Mouse (Mus musculus): Measurements from ENCODE around the gene 4933428G20Rik. TPM values are rescaled to one million over a fixed set of nuclear protein-coding genes. Genes with fewer than 3 reads are reported as not detected.

Gene 4933428G20Rik
- polyA plus RNA-seq, 1 experiment from 2014 or later, result not detected

DNA sequence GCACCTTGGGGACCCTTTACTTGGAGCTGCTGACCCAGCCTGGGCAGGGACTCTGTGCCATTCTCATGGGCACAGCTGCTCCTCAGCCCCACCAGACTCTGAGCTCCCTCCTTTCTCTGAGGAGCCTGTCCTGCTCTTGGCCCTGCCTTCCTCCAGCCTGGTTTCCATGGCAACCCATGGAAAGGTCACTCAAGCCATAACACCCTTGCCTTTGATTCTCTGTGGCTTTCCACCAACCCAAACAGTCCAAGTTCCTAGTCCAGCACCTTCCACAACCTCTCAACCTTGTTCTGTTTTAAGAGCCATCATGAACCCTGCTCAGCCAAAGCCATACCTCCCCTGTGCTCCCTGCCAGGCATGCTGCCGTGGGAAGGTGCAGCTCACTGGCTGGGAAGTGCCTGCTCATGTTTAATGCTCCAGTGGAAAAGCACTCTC is 23.7 kb upstream of the 4933428G20Rik start:
- H3K27ac ChIP-seq, result no peak overlapping the region
- H3K36me3 ChIP-seq (ENCODE audit: inconsistent target), result no peaks in the 10 kb centered on the region
- no peaks in the 10 kb centered on the region for H3K79me2 ChIP-seq (ENCODE audit: inconsistent target)
- H3K4me3 ChIP-seq (ENCODE audit: inconsistent target), result no peak overlapping the region
- 71% methylated on average over 1 of the region's 1 CpGs for WGBS (ENCODE audit: missing documents)

DNA sequence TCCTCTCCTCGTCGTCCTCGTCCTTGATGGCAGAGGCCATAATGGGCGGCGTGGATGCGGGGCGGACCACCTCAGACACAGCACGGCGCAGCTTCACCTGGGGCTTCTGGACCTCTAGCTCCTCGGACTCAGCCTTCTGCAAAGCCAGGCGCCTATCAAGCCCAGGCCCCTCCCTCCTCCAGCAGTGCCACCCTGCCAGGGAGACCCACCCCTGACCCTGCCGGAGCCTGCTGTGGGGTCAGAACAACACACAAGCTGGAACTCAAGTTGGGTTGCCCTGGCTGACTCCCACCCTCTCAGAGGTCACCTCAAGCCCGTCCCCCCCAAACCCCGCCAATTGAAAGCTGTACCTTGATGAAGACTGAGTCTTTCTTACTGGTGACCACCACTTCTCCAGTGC is 23.0 kb upstream of the 4933428G20Rik start:
- Histone ChIP-seq H3K27ac (no peak overlapping the region), H3K4me3 (ENCODE audit: inconsistent target) (no peak overlapping the region), H3K79me2 (ENCODE audit: inconsistent target) (no peaks in the 10 kb centered on the region), H3K36me3 (ENCODE audit: inconsistent target) (no peaks in the 10 kb centered on the region)
- 86% methylated on average over 14 of the region's 14 CpGs for WGBS (ENCODE audit: missing documents)

DNA sequence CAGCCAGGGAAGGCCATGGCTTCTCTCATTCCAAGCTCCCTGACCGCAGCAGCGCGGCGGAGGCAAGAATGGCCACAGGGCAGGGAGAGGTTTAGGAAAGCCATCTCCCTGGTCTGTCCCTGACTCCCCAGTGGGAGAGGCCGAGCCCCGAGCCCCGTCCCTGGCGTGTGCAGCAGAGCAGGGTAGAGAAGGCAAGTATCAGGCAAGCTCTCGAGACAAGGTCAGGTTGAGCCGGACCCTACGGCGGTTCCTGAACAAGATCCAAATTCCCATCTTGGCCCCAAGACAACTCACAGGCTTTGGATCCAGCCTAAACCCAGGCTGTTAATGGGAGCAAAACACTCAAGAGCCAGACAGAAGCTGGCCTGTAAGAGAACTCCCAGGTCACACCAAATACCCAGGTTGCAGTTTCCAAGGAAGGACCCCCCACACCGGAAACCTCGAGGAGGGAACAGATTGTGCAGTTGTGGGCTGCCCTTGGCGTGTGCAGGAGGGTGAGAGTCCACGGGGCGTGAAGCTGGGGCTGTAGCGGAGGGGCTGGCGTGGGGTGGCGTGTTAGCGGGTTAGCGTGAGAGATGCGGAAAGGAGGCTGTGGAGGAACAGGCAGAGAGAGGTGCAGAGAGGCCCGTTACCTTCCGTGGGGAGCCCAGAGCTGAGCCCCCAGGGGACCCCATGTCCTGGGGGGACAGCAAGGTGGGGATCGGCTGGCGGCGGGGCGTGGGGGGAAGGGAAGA is 21.8 kb upstream of the 4933428G20Rik start:
- WGBS (ENCODE audit: missing documents), result 88% methylated on average over 29 of the region's 29 CpGs
- Histone ChIP-seq H3K4me3 (ENCODE audit: inconsistent target) (no peak overlapping the region), H3K79me2 (ENCODE audit: inconsistent target) (no peaks in the 10 kb centered on the region), H3K27ac (no peak overlapping the region), H3K36me3 (ENCODE audit: inconsistent target) (no peaks in the 10 kb centered on the region)

DNA sequence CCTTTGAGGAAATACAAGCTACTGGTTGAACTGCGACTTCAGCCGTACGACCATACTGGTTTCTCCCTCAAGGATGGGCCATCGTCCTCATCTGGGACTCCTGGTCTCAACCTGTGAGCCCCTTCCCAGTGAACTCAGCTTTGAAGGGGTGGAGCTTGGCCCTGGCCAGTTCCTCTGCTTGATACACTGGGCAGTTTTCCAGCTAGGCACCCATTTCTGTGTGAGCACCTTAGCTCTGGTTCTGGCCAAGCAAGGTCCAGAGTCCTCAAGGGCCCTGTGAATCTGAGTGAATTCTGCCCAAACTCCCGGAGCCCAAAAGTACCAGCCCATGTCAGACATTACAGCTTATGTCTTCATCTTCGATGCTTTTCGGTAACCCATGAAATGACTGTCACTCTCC is 20.4 kb upstream of the 4933428G20Rik start:
- Histone ChIP-seq H3K79me2 (ENCODE audit: inconsistent target) (no peaks in the 10 kb centered on the region), H3K36me3 (ENCODE audit: inconsistent target) (no peaks in the 10 kb centered on the region), H3K4me3 (ENCODE audit: inconsistent target) (no peak overlapping the region), H3K27ac (no peak overlapping the region)
- 95% methylated on average over 7 of the region's 7 CpGs for WGBS (ENCODE audit: missing documents)

DNA sequence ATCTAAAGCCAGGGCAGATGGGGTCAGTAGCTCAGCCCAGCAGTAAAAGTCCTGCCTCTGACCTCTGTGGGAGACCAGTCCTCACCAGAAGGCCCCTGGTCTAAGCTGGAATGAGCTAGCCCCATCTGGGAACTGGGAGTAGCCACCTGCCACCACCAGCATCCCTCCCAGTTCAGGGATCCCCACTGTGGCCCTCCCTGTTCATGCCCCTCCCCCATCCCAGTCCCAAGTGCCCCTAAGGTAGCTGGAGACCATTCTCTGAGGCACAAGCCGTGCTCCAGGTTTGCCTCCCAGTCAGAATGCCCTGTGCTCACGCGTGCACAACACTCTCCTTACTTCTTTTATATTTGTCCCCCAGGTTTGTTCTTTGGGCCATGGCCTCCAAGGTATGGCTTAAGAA is 12.9 kb upstream of the 4933428G20Rik start:
- no peak overlapping the region for H3K4me3 ChIP-seq (ENCODE audit: inconsistent target)
- H3K79me2 ChIP-seq (ENCODE audit: inconsistent target), result no peaks in the 10 kb centered on the region
- H3K27ac ChIP-seq, result no peak overlapping the region
- 89% methylated on average over 3 of the region's 3 CpGs for WGBS (ENCODE audit: missing documents)
- no peaks in the 10 kb centered on the region for H3K36me3 ChIP-seq (ENCODE audit: inconsistent target)

DNA sequence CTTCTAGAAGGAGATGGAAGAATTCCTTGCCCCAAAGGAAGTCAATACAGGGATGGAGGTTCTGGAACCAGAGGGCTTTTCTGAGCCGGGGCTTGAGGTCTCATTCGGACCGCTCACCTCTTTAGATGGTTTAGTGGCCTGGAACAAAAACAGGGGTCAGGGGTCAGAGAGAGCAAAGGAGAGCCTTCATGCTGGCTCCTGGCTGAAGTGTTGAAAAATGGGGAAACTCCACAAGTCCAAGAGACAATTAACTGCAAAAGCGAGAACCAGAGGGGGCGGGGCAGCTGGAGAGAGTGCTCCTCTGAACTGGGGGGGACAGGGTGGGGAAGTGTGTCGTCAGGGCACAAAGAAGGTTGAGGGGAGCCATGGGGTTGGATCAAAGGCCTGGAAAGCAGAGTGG is 12.4 kb upstream of the 4933428G20Rik start:
- H3K36me3 ChIP-seq (ENCODE audit: inconsistent target), result no peaks in the 10 kb centered on the region
- peak overlapping the region; percentile 61 for H3K27ac ChIP-seq
- peak overlapping the region; percentile 31 for H3K4me3 ChIP-seq (ENCODE audit: inconsistent target)
- 86% methylated on average over 6 of the region's 6 CpGs for WGBS (ENCODE audit: missing documents)
- no peaks in the 10 kb centered on the region for H3K79me2 ChIP-seq (ENCODE audit: inconsistent target)

DNA sequence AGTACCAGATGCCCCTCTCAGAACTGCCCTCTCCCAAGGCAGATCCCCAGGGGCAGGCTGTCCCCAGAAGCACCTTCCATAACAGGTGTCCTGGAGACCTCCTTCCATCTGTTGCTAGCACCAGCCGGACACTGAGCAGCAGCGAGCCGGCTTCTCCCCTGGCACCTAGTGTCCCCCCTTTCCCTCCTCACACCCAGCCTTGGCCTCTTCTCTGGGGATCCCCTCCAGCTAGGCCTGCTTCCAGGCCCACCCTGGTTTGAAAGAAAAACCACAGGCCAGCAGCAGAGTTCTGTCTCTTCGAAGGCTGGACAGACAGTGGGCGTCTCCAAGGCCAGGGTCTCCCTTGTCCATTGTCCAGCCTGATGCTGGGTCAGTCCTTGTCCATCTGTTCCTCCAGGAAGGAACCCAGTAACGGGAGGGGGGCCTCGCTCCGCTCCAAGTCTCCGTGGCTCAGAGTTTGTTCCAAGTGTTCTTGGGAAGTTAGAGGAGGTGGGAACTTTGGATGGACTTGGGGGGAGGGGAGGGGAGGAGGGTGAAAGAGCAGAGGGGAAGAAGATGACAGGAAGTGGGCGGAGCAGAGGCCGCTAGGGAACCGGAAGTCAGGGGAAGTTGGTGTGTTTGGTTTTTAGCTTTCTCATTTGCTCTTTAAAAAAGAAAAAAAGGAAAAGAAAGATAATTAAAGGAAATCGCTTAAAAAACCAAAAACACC is 11.7 kb upstream of the 4933428G20Rik start:
- Histone ChIP-seq H3K36me3 (ENCODE audit: inconsistent target) (no peaks in the 10 kb centered on the region), H3K27ac (peak overlapping the region; percentile 61), H3K4me3 (ENCODE audit: inconsistent target) (peak overlapping the region; percentile 31), H3K79me2 (ENCODE audit: inconsistent target) (no peaks in the 10 kb centered on the region)
- 26% methylated on average over 13 of the region's 13 CpGs for WGBS (ENCODE audit: missing documents)

DNA sequence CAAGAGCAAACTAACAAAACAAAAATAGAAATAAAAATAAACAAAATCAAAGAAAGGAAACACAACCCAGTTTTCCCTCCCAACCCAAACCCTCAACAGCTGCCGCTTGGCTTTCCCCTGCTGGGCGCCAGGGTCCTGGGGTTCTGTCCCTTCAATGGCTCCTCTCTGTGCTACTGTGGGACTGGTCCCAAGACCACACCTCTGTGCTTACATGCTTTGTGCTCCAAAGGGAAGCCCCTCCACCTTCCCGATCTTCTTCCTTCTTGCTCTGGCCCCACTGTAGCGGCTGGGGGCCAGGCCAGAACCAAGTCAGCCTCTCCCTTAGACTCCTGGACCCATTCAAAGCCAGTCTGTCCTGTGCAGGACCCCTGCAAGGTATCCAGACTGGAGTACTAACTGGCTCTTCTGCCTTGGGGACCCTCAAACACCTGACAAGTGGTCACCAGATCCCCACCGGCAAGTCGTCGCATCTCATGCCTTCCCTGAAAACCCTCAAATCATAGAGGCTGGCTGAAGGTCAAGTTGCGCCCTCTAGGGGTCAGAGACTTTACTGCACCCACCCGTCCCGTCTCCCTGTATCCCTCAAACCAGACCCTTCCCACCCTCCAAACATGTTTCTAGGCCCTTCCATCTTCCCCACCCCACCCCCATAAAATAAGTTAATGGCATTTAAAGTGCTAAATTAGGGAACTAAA is 11.0 kb upstream of the 4933428G20Rik start:
- no peaks in the 10 kb centered on the region for H3K36me3 ChIP-seq (ENCODE audit: inconsistent target)
- H3K4me3 ChIP-seq (ENCODE audit: inconsistent target), result peak overlapping the region; percentile 31
- peak overlapping the region; percentile 61 for H3K27ac ChIP-seq
- WGBS (ENCODE audit: missing documents), result 47% methylated on average over 10 of the region's 10 CpGs
- H3K79me2 ChIP-seq (ENCODE audit: inconsistent target), result no peaks in the 10 kb centered on the region

DNA sequence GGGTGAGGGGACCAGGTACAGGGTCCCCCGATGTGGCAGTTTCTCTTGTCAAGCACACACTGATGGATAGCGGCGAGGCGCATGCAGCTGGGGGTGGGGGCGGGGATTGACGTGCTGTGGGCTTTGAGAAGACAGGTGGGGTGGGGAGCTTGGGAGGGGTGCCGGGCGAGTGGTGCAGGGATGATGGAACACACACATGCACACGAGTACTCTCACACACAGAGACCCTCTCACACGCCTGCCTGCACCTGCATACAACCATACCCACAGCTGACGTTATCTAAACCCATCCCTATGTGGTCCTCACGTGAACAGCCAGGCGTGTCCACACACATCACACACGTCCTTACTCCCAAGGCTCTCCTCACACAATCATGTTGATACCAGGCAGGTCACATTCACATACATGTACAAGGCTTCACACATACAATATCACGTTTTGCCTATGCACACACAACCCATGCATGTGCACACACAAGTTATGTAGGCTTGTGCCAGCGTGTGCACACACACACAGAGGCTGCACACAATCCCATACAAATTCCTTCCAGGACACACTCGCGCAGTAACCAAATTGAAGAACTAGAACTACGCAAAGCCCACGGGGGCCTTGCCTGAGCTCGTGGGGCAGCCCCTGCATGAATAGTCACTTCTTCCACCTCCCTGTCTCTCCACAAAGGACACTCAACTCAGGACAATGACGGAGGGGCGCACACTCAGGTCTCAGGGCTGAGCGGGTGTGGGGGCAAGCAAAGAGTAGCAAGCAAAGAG is 9.8 kb upstream of the 4933428G20Rik start:
- Histone ChIP-seq H3K27ac (no peak overlapping the region), H3K4me3 (ENCODE audit: inconsistent target) (no peak overlapping the region), H3K79me2 (ENCODE audit: inconsistent target) (no peaks in the 10 kb centered on the region), H3K36me3 (ENCODE audit: inconsistent target) (no peaks in the 10 kb centered on the region)
- 89% methylated on average over 24 of the region's 24 CpGs for WGBS (ENCODE audit: missing documents)

DNA sequence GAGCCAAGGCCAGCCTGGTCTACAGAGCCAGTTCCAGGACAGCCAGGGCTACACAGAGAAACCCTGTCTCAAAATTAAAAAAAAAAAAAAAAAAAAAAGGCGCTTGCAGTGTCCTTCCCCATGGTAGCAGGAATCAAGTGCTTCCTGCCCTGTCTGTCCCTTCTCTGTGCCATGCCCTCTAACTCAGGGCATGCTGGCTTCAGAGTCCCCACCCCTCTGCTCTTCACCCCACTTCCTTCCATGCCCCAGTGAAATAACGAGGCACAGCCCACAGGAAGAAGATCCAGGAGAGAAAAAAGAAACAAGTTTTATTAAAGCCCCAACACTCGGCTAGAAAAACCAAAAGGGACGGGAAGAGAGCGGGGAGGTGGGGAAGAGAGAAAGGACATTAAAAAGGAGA is 8.9 kb upstream of the 4933428G20Rik start:
- Histone ChIP-seq H3K27ac (no peak overlapping the region), H3K4me3 (ENCODE audit: inconsistent target) (no peak overlapping the region), H3K79me2 (ENCODE audit: inconsistent target) (no peaks in the 10 kb centered on the region), H3K36me3 (ENCODE audit: inconsistent target) (no peaks in the 10 kb centered on the region)
- WGBS (ENCODE audit: missing documents), result 28% methylated on average over 4 of the region's 5 CpGs

DNA sequence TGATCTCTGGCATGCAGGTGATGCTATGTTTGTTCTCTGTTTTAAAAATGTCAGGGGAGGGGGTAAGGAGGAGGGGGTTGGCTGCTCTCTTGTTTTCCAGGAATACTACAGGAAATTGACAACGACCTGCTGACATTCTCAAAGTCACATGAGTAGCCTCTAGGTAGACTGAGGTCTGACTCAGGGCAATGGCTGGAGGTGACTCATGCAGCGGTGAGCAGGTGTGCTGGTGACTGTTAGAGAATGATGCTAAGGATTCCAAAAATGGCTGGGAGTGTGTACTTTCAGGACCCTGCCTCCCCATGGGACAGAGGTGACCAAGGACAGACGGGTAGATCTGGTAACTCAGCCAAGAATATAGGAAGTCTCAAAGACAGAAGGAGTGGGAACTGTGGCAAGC is 8.1 kb upstream of the 4933428G20Rik start:
- WGBS (ENCODE audit: missing documents), result 64% methylated on average over 3 of the region's 3 CpGs
- H3K79me2 ChIP-seq (ENCODE audit: inconsistent target), result no peaks in the 10 kb centered on the region

DNA sequence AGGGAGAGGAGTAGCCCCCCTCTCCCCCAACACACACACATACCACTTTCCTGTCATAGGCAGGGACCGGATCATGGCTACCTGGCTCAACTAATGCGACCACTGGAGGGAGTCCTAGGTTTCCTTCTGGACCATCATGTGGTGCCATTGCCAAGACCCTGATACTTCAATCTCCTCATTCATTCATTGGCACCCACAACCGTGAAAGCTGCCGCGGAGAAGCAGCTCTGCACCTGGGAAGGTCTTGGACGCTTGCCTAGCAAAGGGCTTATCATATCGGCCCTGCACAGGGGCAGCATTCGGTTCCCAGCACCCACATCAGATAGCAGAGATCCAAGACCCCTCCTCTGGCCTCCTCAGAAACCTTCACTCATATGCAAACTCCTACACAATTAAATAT is 6.2 kb upstream of the 4933428G20Rik start:
- WGBS (ENCODE audit: missing documents), result 85% methylated on average over 8 of the region's 8 CpGs
- H3K36me3 ChIP-seq (ENCODE audit: inconsistent target), result no peaks in the 10 kb centered on the region
- H3K79me2 ChIP-seq (ENCODE audit: inconsistent target), result no peaks in the 10 kb centered on the region
- no peak overlapping the region for H3K27ac ChIP-seq
- H3K4me3 ChIP-seq (ENCODE audit: inconsistent target), result no peak overlapping the region

More for the DNA sequence above, 8.1 kb upstream of the 4933428G20Rik start:
- Histone ChIP-seq H3K4me3 (ENCODE audit: inconsistent target) (no peak overlapping the region), H3K27ac (no peak overlapping the region), H3K36me3 (ENCODE audit: inconsistent target) (no peaks in the 10 kb centered on the region)

DNA sequence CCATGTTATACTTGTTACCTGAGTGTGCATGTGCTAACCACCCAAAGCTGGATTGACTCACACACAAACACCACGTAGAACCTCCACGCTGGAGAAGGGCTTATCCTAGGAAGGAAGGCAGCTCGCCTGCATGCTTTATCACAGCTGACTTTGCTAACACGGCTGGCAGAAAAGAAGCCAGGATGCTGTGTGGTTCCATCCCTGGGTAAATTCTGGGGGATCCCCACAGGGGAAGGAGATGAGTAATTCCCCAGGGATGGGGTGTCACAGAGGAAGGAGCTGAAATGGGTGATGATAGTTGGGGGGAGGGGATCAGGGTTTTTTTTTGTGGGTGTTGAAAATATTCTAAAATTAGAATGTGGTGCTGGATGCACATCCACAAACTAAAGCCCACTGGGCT is 5.6 kb upstream of the 4933428G20Rik start:
- 84% methylated on average over 4 of the region's 4 CpGs for WGBS (ENCODE audit: missing documents)
- no peak overlapping the region for H3K4me3 ChIP-seq (ENCODE audit: inconsistent target)
- H3K36me3 ChIP-seq (ENCODE audit: inconsistent target), result no peaks in the 10 kb centered on the region; the same call in 1 of the 2 replicates
- no peaks in the 10 kb centered on the region for H3K79me2 ChIP-seq (ENCODE audit: inconsistent target)
- H3K27ac ChIP-seq, result no peak overlapping the region

DNA sequence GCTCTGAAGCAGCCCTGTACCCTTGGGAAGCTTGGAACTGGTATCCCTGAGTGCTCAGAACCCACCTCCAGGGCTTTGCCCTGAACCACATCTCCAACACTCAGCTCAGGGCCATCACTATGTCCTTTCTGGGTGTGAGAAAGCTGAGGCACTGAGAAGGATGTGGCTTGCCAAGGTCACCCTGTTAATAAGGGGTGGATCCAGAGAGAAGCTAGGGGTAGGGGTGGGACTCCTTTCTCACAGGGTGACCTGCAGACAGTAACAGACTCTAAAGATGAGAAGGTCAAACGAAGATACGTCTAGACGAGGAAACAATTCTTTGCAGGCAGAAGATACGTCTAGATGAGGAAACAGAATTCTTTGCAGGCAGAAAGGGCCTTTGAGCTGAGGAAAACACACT is 2.7 kb upstream of the 4933428G20Rik start:
- H3K79me2 ChIP-seq (ENCODE audit: inconsistent target), result no peaks in the 10 kb centered on the region
- no peak overlapping the region for H3K4me3 ChIP-seq (ENCODE audit: inconsistent target)
- WGBS (ENCODE audit: missing documents), result 81% methylated on average over 4 of the region's 4 CpGs
- H3K36me3 ChIP-seq (ENCODE audit: inconsistent target), result no peaks in the 10 kb centered on the region; the same call in 1 of the 2 replicates
- no peak overlapping the region for H3K27ac ChIP-seq
